1 mouse cellular context compared by ENCODE assay signal in the genomic region with DNA sequence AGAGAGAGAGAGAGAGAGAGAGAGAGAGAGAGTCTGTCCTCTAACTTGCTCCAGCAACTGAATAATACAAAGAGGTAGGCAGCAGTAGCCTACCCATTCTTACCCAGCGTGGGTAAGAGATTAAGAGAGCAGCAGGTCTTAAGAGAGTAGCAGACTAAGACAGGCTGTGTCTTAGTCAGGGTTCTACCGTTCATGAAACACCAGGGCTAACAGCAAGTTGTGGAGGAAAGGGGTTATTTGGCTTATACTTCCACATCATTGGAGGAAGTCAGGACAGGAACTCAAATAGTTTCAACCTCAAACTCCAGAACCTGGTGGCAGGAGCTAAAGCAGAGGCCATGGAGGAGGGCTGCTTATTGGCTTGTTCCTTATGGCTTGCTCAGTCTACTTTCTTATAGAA.
TF ChIP-seq lines count a peak whose summit lies in the region.

No protein-coding gene starts in this region.

TF ChIP-seq in MEL, 35 proteins besides CTCF, POLR2A, EP300 and RAD21:
- no peak for TF ChIP-seq BHLHE40 (IDR thresholded peaks at IDR 0.05; ENCODE audit: borderline replicate concordance, low read depth, low read length)
TF ChIP-seq in MEL: peak in this region for 0.
